ENCODE assay signal across 22 mouse cellular contexts in genomic region chr11:44638193-44638754, GRCm38 (mm10). TPM values are rescaled to one million over a fixed set of nuclear protein-coding genes. Genes with fewer than 3 reads are reported as not detected.
DNase-seq lines count a peak whose midpoint lies in the region; ATAC-seq lines count a peak whose summit lies in the region.
"Had no signal": no experiment of that assay in that cellular context is flagged by ENCODE, and none has a peak within 500 bp of the region (broad histone marks: within the 10 kb centered on the region; RNA-seq: fewer than 3 reads in every experiment).

No protein-coding gene starts in this region.

- H3K4me2 ChIP-seq in kidney, embryonic 16.5 days (replicated peaks; ENCODE audit: low read depth, low read length), result no peak overlapping the region
- H3K4me2 ChIP-seq: heart, embryonic 13.5 days; liver, embryonic 11.5 days; midbrain, embryonic 12.5 days had no signal

- H3K27me3 ChIP-seq in kidney, embryonic 16.5 days (ENCODE audit: insufficient read depth, low read length), result no peaks in the 10 kb centered on the region
- H3K27me3 ChIP-seq: heart, embryonic 13.5 days; midbrain, embryonic 12.5 days had no signal

- H3K4me1 ChIP-seq in kidney, embryonic 16.5 days (ENCODE audit: insufficient read depth, low read length), result no peaks in the 10 kb centered on the region
- H3K4me1 ChIP-seq in brown adipose tissue, adult 24 weeks (ENCODE audit: control insufficient read depth, insufficient read depth, insufficient read length, low read length), result 0 out of 2 replicates have a peak, but pooled peaks cover 3% of the 10 kb centered on the region
- H3K4me1 ChIP-seq: heart, embryonic 13.5 days had no signal

- no peaks in the 10 kb centered on the region for H3K36me3 ChIP-seq in kidney, embryonic 16.5 days (ENCODE audit: insufficient read depth, low read length)
- H3K36me3 ChIP-seq: forebrain, embryonic 10.5 days; midbrain, embryonic 12.5 days had no signal

- H3K9ac ChIP-seq in kidney, embryonic 16.5 days (replicated peaks; ENCODE audit: low read length), result no peak overlapping the region
- H3K9ac ChIP-seq: heart, embryonic 13.5 days; liver, postnatal 0 days; midbrain, embryonic 12.5 days had no signal

- peak; percentile 49; the same call in 1 of the 2 replicates for ATAC-seq in kidney, embryonic 16.5 days (ENCODE audit: low FRiP score, low TSS enrichment)
- ATAC-seq: forebrain, embryonic 16.5 days; liver, postnatal 0 days; lung, postnatal 0 days had no signal

- H3K27ac ChIP-seq in kidney, embryonic 16.5 days (ENCODE audit: low read length), result no peak overlapping the region
- H3K27ac ChIP-seq in brown adipose tissue, adult 24 weeks (replicated peaks; ENCODE audit: low read depth, low read length), result 0 out of 2 replicates have a peak overlapping the region, but pooled peaks have one; percentile 29
- H3K27ac ChIP-seq: forebrain, embryonic 10.5 days; heart, embryonic 13.5 days; midbrain, embryonic 12.5 days had no signal

- DNase-seq in cerebellum, adult 18-20 months, result peak; percentile 36 to 50
- no peak for DNase-seq in cerebellum, adult 8-10 months
- DNase-seq in kidney, postnatal 25 days, result no peak
- peak; percentile 44 to 55 for DNase-seq in cerebellum, postnatal 25 days
- no peak for DNase-seq in right cerebral cortex, postnatal 36 days (ENCODE audit: low spot score in 2 of 2)
- no peak for DNase-seq in c-Kit-positive CD71-positive TER-119-positive erythroid progenitor cells, embryonic 14.5 days (ENCODE audit: low spot score)
- DNase-seq: adrenal gland, postnatal 36 days; gastrocnemius, postnatal 14 days; heart, adult 18-20 months; heart, postnatal 14 days; kidney, adult 9 months; left cerebral cortex, postnatal 4 days; liver, postnatal 0 days; right cerebral cortex, postnatal 25 days had no signal

- 11% methylated on average over 4 of the region's 4 CpGs for WGBS in kidney, embryonic 16.5 days

- no peaks in the 10 kb centered on the region for H3K9me3 ChIP-seq in kidney, embryonic 16.5 days (ENCODE audit: low read length)
- H3K9me3 ChIP-seq: forebrain, embryonic 10.5 days; heart, embryonic 13.5 days; midbrain, embryonic 12.5 days had no signal

- H3K4me3 ChIP-seq in kidney, embryonic 16.5 days (ENCODE audit: low read length), result no peak overlapping the region
- no peak overlapping the region for H3K4me3 ChIP-seq in brown adipose tissue, adult 24 weeks (ENCODE audit: insufficient read depth, low read depth, low read length)
- H3K4me3 ChIP-seq: forebrain, embryonic 10.5 days; heart, embryonic 13.5 days; midbrain, embryonic 12.5 days had no signal

RNA-seq across cellular contexts. Expression of gene Ebf1, which starts 21.2 kb away (rescaled TPM):
- 24.1 and 26.2 TPM in 2 replicates for polyA plus RNA-seq in kidney, embryonic 16.5 days (2015; fragmentation: Nextera tagmentation; extraction: Ambion mirVana)
- polyA plus RNA-seq in brown adipose tissue, adult 24 weeks (2012; ENCODE audit: insufficient read depth, insufficient read length, missing spikeins), result 35.3 and 38.8 TPM in 2 replicates

Comparison
In these comparisons a context has a peak if more than half of its experiments do, and no peak if none do; other contexts are left out.
1. DNase-seq: peak in cerebellum, adult 18-20 months (2 of 2) and cerebellum, postnatal 25 days (2 of 2); none in cerebellum, adult 8-10 months (single experiment), kidney, postnatal 25 days (0 of 2), right cerebral cortex, postnatal 36 days (0 of 2) and c-Kit-positive CD71-positive TER-119-positive erythroid progenitor cells, embryonic 14.5 days (single experiment).